Mouse (Mus musculus) kidney, postnatal 10 days (tissue): ENCODE results near the gene Trim62.
A peak's percentile ranks its signal among the peaks of the same experiment; 100 is the strongest.

Experiments used
- DNase-seq: peaks from one replicate; pipeline ENCODE4 v3.0.0; 2021; ENCODE audit warnings: mixed read lengths

Trim62 gene

GRCm38 (mm10) chr4:128886571-128886970 lies 3.2 kb downstream of the Trim62 start:
- DNase-seq: no peak

DNA sequence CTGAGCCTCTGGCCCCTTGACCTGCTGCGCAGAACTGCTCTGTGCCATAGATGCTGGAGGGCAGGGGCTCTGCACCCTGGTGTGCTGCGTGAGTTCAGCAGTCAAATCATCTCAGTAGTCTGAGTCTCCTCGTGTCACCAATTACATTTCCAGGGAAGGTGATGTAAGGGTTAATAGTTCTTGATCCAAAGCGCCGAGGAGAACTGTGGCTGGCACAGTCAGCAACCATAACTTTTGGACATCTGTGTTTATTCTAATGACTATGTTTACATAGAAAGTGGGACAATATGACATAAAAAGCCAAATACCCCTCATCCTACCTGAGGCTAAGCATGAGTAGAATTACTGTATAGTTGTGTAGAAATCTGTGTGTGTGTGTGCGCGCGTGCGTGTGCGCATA lies 3.6 kb downstream of the Trim62 start:
- no peak for DNase-seq

GRCm38 (mm10) chr4:128887641-128888091 lies 4.3 kb downstream of the Trim62 start:
- DNase-seq: no peak

DNA sequence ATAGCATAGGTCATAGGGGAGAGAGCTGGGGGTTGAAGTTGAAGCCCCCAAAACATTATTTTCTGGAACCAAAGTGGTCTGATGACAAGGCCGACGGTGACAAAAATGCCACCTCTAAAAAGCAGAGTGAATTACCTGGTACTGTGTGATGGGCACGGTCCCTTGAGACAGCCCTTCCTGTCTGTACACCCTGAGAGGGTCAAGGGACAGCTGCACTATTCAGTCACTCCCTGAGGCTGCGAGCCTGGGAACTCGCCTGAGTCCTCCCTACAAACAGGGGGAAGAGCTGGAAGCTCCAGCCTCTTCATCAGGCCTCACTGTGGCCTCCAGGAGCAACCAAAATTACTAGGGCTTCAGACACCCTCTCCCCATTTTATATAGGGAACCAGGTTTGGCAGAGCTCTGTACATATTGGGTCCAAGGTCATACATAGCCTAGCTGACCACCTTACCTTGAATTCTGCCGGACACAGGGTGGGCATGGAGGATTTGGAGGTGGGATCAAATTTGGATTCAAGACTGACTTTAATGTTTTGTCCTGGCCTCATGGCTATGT lies 5.1 kb downstream of the Trim62 start:
- no peak for DNase-seq

- DNase-seq: no peak
Observed at GRCm38 (mm10) chr4:128889752-128890630, 6.6 kb downstream of the Trim62 start.

DNA sequence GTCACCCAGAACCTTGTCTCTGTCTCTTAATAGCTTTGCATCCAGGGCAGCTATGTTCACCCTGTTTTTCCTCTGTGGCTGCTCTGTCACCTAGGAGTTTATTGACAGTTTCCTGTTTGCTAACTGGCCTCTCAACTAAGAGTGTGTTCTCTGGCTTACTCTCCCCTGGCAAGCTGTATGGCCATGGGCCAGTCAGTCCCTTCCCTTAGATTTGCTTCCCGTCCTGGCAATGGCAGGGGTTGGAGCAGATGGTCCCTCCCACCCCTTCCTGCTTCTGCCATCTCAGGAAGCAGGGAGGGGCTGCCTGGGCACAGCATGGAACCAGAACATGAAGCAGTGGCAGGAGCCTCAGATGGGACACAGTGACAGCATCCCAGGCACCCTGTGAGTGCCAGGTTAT lies 7.8 kb downstream of the Trim62 start:
- peak; percentile 73 for DNase-seq

DNA sequence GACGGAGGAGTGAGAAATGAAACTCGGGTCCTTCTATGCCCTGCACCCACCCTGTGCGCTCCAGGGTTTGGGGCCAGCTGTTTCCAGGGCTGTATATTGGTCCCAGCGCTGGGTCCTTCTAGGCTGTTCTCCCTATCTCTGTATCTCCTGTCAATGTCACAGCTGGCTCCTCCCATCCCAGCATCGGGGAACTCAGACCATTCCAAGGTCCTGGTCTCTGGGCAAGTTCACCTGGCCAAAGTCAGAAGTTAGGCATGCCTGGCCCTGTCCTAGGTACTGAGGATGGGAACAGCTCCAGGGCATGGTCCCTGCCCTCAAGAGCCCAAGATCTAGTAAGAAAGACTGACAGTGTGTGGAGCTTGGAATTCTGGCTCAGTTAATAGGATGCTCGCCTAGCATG lies 8.4 kb downstream of the Trim62 start:
- no peak for DNase-seq

GRCm38 (mm10) chr4:128892188-128892587 lies 8.8 kb downstream of the Trim62 start:
- no peak for DNase-seq

DNA sequence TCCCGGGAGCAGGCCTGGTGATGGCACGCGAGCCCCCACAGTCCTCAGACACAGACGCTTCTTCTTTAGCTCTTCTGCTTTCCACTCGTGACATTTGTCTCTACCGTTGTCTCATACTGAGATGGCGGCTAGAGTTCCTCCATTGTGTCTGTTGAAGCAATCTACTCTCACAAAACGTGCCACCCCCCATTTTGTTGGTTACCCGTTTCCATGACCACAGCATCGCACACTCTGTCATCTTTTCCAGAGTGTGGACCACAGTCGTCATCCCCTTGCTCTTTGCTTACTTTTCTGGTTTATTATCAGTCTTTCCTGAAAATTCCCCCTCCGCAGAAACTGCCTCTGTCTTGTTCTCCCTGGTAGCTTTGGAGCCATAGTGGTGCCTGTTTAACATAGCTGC lies 10.7 kb downstream of the Trim62 start:
- no peak for DNase-seq

DNA sequence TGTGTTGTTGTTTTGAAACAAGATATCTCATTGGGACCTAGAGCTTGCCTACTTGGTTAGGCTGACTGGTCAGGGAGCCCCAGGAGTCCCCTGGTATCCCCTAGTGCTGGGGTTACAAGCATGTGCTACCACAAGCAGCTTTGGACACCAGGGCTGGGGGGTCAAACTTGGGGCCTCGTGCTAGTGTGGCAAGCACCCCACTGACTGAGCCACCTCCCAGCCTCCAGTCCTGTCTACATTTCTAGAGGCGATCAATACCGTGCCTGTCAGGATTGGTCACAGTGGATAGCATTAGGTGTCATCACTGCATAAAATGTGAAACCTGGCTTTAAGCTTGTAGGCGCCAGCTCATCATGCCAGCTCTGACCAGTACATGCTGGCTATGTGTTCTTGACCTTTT lies 12.5 kb downstream of the Trim62 start:
- DNase-seq: no peak

- no peak for DNase-seq
Observed at GRCm38 (mm10) chr4:128896667-128897066, 13.3 kb downstream of the Trim62 start.

GRCm38 (mm10) chr4:128897911-128898421 lies 14.6 kb downstream of the Trim62 start:
- DNase-seq: peak; percentile 80

DNA sequence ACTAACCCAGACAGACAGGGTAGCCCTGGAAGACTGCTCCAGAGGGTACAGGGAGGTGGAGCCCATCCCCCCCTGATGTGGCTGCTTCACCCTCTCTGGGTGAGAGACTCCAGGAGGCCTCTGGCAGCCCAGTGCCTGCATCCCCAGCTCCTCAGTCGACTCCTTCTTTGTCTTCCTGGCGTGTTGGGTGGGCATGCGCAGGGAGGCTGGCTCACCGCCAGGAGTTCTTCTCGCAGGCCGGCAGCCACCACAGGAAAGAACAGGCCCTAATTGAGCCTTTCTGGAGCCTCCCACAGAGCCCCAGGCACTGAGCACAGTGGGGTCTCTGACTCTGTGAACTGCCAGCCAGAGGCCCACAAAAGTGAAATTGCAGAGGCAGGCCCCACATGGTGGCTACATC lies 16.0 kb downstream of the Trim62 start:
- peak; percentile 94 for DNase-seq

GRCm38 (mm10) chr4:128900484-128900883 lies 17.1 kb downstream of the Trim62 start:
- no peak for DNase-seq

DNA sequence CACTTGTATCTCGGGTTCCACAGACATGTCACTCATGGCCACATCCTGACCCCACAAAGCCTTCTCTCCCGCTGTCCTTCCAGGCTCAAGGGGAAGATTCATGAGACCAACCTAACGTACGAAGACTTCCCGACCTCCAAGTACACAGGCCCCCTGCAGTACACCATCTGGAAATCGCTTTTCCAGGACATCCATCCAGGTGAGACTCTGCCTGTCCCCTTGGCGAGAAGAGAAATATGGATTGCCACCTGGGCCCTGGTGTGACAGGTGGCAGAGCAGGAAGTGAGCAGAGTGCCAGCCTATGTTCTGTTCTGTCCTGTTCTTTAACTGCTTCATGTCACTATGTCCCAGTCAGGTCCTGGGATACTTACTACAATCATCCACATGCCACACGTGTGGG lies 19.0 kb downstream of the Trim62 start:
- DNase-seq: no peak

GRCm38 (mm10) chr4:128904035-128904800 lies 20.8 kb downstream of the Trim62 start:
- DNase-seq: no peak

GRCm38 (mm10) chr4:128905251-128905650 lies 21.9 kb downstream of the Trim62 start:
- DNase-seq: no peak

DNA sequence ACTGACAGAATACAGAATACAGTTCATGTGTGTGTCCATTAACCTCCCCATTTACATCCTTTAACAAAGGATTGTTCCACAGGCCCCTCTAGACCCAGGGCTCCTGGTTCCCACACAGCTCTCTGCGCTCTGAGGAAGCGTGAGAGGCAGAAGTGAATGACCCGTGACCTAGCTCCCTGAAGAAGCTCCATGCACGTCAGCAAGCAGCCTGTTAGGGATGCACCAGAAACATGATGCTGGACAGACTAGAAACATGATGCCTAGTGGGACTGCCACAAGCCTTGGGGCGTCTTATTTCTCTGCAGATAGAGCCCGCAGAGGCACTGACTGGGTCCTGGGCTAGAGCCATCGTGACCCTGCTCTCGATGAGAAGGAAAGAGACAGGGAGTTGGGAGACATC lies 23.4 kb downstream of the Trim62 start:
- no peak for DNase-seq

DNA sequence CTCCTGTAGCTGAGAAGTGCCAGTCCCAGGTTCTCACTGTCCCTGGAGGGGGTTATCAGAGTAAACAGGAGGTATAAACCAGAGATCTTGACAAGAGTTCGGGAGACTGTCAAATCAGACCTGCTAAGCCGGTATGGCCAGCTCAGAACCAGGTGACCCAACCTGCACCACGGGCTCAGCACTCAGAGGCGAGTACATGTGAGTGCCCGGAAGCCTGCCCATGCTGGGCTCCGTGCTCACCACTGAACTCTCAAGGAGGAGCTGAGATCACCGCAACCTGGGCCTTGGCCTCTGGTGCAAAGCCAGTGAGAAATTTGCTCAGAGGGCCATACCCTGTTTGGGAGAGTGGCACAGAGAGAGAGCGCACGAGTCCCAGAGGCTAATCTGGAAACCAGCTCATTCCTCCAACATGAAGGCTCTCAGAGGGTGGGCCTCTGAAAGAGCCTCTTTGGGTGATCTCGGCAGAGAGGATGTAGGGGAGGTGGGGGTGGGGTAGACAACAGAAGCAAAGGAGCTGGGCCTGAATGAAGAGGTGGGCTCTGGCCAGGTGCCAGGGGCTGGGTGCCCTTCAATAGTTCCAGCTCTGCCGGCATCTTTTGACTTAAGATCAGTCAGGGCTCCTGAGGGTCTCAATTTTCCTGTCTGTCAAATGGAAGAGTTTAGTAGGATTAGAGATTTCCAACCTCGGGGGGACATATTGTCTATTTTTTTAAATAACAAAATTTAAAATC lies 24.0 kb downstream of the Trim62 start:
- DNase-seq: no peak

DNA sequence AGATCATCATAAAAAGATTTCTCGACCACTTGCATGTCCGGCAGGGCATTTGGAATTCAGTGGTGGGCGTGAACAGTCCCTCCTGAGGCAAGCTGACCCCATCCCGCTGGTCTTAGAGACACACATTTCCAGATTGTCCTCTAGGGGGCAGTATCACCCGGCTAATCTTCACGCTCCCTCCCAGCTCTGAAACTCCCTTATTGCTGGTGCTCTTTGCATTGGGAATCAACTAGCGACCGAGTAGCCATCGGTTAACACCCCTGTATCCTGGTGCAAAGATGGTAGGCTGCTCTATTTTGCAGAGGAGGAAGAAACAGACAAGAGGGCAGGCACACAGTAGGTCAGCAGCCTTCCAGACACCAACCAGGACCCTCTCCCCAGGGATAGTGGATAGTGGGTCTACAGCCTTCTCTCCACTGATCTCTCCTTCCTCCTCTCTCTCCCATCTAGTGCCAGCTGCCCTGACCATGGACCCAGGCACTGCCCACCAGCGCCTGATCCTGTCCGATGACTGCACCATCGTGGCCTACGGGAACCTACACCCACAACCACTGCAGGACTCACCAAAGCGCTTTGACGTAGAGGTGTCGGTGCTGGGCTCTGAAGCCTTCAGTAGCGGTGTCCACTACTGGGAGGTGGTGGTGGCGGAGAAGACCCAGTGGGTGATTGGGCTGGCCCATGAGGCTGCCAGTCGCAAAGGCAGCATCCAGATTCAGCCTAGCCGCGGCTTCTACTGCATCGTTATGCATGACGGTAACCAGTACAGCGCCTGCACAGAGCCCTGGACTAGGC lies 25.4 kb downstream of the Trim62 start:
- peak; percentile 60 for DNase-seq

DNA sequence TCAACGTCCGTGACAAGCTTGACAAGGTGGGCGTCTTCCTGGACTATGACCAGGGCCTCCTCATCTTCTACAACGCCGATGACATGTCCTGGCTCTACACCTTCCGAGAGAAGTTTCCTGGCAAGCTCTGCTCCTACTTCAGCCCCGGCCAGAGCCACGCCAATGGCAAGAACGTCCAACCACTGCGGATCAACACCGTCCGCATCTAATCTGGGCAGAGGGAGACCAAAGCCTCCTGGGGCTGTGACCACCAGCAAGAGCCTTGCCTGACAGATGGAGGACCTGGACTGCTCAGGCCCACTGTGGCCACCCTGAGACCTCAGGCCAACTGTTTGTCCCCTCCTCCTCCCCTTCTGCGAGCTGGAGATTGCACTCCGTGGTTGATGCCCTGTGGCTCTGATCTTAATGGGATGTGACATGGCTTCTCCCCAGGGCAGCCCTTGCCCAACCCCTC lies 26.0 kb downstream of the Trim62 start:
- no peak for DNase-seq
